Mouse (Mus musculus) T-helper 2 cell (primary cell): ENCODE results near the gene Ano6.

Source experiments
- in situ Hi-C: fragments of 300-600 bp; cut with MboI, MseI; formaldehyde crosslinking; loops from one replicate; pipeline ENCODE4 v1.15.1; 2025; ENCODE audit warnings: high pct_unique_total_duplicates

The Ano6 gene

GRCm38 (mm10) chr15:95969596-95969995, 179.0 kb downstream of the Ano6 start:
- in situ Hi-C loops = no loop called here

GRCm38 (mm10) chr15:95970176-95970575, 179.5 kb downstream of the Ano6 start:
- in situ Hi-C loops = no loop called here

- in situ Hi-C loops = no loop called here
These were observed 180.0 kb downstream of the Ano6 start for GRCm38 (mm10) chr15:95970691-95971090.

- in situ Hi-C loops = no loop called here
These were observed 180.7 kb downstream of the Ano6 start for GRCm38 (mm10) chr15:95971302-95971701.

GRCm38 (mm10) chr15:95972156-95972555, 181.5 kb downstream of the Ano6 start:
- in situ Hi-C loops = no loop called here

- in situ Hi-C loops = no loop called here
These were observed 182.0 kb downstream of the Ano6 start for GRCm38 (mm10) chr15:95972621-95973020.

- in situ Hi-C loops = no loop called here
These were observed 183.5 kb downstream of the Ano6 start for GRCm38 (mm10) chr15:95974021-95974597.

GRCm38 (mm10) chr15:95976156-95976876, 185.7 kb downstream of the Ano6 start:
- in situ Hi-C loops = no loop called here

- in situ Hi-C loops = no loop called here
These were observed 186.7 kb downstream of the Ano6 start for GRCm38 (mm10) chr15:95977169-95977938.

- in situ Hi-C loops = no loop called here
These were observed 187.3 kb downstream of the Ano6 start for GRCm38 (mm10) chr15:95977939-95978252.

- in situ Hi-C loops = no loop called here
These were observed 190.0 kb downstream of the Ano6 start for GRCm38 (mm10) chr15:95980641-95981040.

- in situ Hi-C loops = no loop called here
These were observed 197.3 kb downstream of the Ano6 start for GRCm38 (mm10) chr15:95987916-95988315.

- in situ Hi-C loops = no loop called here
These were observed 199.0 kb downstream of the Ano6 start for GRCm38 (mm10) chr15:95989496-95990124.

GRCm38 (mm10) chr15:96002958-96003601, 212.4 kb downstream of the Ano6 start:
- in situ Hi-C loops = no loop called here

GRCm38 (mm10) chr15:96011640-96012390, 221.2 kb downstream of the Ano6 start:
- in situ Hi-C loops = no loop called here

- in situ Hi-C loops = no loop called here
These were observed 221.7 kb downstream of the Ano6 start for GRCm38 (mm10) chr15:96012391-96012775.

- in situ Hi-C loops = no loop called here
These were observed 223.9 kb downstream of the Ano6 start for GRCm38 (mm10) chr15:96014501-96014900.

- in situ Hi-C loops = no loop called here
These were observed 229.8 kb downstream of the Ano6 start for GRCm38 (mm10) chr15:96020465-96020864.

GRCm38 (mm10) chr15:96021506-96021905, 230.9 kb downstream of the Ano6 start:
- in situ Hi-C loops = no loop called here
